Mouse (Mus musculus): ENCODE measurements around the gene Best3.

Gene Best3

DNA sequence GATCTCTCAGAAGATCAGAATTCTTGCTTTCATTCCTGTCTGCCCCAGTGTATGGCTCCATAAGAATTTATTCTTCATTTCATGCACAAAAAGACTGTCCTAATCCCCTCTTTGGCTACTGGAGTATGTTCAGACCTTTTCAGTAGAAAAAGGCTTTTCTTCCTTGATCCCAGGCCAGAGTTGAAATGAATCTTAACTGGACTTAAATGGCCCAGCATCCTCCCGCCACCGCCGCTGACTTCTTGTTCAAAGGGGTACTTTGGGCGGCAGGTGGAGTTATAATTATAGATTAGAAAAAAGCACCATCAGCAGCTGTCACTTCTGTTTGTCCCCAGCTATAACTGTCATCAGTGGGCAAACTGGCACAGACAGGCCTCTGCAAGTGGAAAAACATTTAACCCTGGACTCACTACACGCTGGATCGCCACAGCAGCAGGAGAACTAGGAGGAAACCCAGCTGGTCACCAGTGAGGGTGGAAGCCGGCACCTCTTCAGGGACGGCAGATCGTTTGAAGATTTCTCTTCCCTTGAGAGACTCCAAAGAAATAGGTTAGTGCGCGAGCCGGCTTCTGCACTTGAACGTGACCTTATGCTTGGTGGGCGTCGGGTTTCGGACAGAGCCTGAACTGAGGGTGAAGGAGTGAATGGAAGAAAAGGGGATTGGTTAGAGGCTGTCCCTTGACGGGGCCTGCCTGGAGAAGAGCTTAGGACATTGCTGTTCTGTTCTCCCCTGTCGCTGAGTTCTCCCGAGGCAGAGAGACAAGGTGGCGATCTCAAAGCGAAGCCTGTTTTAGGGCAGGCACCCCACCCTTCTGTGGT lies at the start of gene Best3:
Gene Best3, plus strand, starts transcription at position 51 of the 819 bp plus-strand sequence.
- no peak for DNase-seq (ENCODE audit: low spot score)

DNA sequence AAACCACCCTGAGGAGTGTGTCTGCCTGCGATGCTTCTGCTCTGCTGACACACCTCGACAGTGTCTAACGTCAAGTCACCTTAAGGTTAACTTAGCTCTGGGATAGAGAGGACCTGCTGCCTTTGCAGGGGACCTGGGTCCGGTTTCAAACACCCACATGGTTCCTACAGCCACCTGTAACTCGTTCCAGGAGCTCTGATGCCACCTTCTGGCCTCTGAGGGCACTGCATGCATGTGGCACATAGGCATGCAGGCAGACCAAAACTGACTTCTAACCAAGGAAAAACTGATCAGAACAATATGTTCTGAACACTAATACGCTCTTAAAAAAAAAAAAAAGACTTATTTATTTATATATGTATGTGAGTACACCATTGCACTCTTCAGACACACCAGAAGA lies 43.1 kb upstream of the Best3 start:
- DNase-seq (ENCODE audit: low spot score): peak; percentile 40

DNA sequence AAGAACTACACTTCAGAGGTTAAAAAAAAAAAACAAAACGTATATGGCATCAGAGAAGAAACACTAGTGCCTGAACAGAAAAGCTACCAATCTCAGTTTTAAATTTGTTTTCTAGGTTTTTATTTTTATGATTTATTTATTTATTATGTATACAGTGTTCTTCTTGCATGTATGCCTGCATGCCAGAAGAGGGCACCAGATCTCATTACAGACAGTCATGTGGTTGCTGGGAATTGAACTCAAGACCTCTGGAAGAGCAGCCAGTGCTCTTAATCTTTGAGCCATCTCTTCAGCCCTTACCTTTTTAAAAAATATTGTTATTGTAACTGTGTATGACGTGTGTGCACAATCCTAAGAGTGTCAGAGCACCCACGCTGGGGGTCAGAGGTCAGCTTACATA lies 42.0 kb upstream of the Best3 start:
- DNase-seq (ENCODE audit: low spot score): no peak

DNA sequence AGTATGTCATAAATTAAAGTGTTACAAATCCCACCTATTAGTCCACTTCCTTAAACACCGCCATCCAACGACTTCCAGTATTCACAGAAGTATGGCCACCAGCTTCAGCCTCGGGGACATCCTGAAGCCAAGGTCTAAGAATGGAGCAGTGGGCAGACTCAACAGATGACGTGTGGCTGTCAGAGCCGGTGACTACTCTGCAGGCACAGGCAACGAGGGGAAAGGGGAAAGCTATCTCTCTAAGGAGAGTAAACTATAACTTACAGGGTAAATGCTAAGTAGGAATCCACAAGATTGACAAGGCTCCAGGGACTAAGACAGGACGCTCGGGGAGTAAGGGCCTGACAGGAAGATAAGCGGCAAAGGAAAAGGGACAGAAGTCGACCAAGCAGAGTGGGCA lies 41.2 kb upstream of the Best3 start:
- DNase-seq (ENCODE audit: low spot score): no peak

DNA sequence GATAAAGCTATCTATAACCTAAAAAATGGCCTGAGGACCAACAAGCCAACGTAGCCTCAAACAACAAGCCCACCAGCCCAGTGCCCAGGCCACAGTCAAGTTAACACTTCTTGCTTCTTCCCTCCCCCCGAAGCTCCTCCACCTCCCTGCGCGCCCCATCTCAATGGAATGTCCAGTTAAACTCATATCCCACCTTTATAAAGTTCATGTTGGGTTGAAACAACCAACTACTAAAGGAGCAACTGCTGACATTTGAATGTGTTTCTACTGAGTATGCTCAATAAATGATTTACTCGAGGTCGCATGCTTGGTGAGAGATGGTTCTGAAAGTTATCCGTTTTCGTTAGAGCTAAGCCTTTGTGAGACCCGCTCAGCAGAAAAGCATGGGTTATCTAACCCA lies 37.7 kb upstream of the Best3 start:
- no peak for DNase-seq (ENCODE audit: low spot score)

DNA sequence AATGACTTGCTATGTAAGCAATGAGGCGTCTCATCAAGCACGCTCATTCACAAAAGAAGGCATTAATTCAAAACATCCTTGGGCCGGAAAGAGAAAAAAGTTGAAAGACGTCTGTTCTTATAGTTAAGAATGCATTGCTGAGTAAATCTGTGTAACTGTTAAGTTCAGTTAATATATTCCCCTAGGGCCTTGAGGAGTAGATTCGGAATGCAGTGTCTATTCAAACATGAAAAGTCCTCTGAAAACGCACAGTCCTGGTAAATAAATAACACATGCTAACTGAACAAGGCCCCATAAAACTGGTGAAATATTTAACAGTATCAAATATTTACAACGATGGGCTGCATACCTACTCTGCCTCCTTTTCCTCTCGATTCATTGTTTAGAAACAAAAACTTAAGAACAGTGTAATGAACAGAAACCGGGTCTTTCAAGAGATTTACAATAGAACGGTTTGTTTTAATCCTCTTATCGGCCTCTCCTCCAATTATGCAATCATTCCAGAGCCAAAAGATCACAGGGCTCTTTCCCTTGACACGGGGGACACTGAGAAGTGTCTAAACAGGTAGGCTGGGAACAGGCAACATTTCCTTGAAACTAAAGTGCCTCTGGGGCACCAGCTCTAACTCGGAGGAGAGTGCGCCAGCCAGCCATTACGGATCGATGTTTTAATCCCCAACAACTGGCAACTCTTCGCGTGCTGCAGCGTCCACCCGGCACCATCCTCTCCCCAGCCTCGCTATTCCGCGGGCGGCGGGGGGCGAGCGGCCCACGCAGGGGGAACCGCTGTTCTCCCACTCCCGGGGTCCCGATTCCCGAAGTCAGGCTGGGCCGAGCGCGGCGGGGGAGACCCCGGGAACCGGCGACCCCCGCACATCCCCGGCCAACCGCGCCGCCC lies 36.8 kb upstream of the Best3 start:
- DNase-seq (ENCODE audit: low spot score): peak; percentile 69

- peak; percentile 98 for DNase-seq (ENCODE audit: low spot score)
These were observed 35.9 kb upstream of the Best3 start, which contains the start of gene Rab3ip for GRCm38 (mm10) chr10:116950009-116950769. Gene Rab3ip (minus strand): TSS chr10:116950769.

GRCm38 (mm10) chr10:116950886-116951285 lies 35.2 kb upstream of the Best3 start:
- DNase-seq (ENCODE audit: low spot score): no peak

DNA sequence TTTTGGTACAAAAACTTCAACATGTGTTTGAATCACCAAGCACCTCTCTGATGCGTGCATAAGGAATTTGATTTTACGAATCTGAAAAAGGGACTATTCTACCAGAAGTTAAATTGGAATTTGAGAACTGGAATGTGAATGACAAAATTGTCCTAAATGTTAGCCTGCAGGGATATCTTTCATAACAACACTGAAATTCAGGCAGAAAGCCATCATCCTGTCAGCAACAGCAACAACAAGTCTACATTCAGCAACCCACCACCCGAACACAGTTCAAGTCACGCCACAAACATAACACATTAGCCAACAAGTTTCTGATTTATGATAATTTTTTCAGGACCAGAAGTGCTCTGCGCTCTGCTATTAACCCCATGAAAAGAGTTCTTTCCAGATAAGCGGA lies 30.9 kb upstream of the Best3 start:
- DNase-seq (ENCODE audit: low spot score): no peak

DNA sequence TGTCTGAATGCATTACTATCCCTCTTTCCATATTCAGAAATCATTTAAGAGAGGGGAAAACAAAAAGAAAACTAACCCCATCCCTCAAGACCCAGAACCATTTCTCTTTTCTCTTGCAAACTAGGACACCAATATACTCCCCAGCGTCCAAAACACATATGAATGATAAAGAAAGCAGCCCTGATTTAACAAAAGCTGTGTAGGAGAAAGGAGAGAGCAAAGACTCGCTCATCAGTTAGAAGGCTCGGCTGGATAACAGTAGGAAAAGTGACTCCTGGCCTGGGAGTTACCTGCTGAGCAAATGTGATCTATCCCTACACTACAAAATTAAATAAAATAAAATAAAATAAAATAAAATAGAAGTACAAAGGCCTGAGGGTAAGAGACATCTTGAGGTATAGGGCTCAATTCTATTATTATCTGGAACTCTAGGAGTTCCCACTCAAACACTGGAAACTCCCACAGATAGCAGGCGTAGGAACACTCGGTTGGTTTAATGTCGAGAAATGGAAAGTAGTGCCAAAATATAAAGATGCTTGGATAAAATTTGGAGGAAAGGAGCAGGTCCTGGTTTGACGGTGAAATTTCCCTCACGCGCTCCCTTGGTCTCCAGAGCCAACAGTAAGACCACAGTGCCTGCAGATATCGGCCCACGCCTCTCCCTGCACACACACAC lies 29.5 kb upstream of the Best3 start:
- no peak for DNase-seq (ENCODE audit: low spot score)

- no peak for DNase-seq (ENCODE audit: low spot score)
These were observed 28.1 kb upstream of the Best3 start for GRCm38 (mm10) chr10:116957867-116958551.

DNA sequence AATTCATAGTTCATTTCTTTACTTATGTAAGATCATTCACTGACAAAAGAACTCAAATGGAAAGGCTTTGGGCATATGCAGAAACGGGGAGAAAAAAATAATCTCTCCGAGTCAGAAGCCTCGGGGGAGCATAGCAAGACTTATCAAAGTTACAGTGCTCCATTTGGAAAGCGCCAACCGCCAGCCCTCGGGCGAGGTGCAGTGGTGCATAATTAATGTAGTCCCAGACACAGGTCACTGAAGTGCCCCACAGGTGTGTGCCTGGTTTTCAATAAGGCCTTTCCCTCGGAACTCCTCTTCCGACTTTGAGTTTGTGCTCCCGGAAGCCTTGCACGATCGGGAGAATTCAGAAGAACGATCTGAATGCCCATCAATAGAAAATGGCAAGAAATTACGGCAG lies 24.0 kb upstream of the Best3 start:
- no peak for DNase-seq (ENCODE audit: low spot score)

GRCm38 (mm10) chr10:116962803-116963202 lies 23.3 kb upstream of the Best3 start:
- DNase-seq (ENCODE audit: low spot score): no peak

DNA sequence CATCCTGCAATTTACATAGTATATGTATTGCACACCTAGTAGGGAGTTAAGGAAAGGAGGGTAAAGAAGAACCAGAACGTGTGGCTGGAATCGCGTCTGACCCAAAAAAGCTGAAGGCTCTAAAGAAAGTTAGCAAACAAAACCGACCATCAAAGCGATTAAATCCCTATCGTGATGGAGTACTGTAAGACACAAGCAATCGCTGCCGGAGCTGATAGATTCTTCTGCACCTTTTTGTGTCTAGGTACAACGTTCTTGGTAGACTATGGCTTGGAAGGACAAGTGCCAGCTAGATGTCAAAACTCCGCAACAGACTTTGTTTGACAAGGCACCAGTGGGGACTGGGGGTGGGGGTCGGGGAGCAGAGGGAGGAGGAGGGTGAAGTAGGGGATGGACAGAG lies 22.0 kb upstream of the Best3 start:
- no peak for DNase-seq (ENCODE audit: low spot score)

DNA sequence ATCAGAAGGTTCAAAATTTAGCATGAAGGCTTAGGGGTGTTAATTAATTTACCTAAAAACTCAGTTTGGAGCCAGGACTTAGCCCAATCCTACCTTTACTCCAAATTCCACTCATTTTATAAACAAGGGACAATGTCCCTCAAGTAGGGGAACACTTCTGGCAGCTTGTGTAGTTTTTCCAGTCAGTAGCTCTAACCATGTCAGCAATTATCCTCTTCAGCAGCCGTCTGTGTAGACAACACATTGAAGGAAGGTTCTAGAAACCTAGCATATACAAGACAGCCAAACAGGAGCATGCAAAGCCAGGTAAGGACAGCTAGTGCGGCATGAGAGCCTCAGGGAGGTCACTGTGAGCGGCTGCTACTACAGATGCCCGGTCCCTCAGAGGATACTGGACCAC lies 21.5 kb upstream of the Best3 start:
- DNase-seq (ENCODE audit: low spot score): no peak

- DNase-seq (ENCODE audit: low spot score): no peak
These were observed 20.8 kb upstream of the Best3 start for GRCm38 (mm10) chr10:116965297-116965696.

- DNase-seq (ENCODE audit: low spot score): no peak
These were observed 20.0 kb upstream of the Best3 start for GRCm38 (mm10) chr10:116966065-116966464.

GRCm38 (mm10) chr10:116968741-116969140 lies 17.4 kb upstream of the Best3 start:
- DNase-seq (ENCODE audit: low spot score): no peak

GRCm38 (mm10) chr10:116972509-116972908 lies 13.6 kb upstream of the Best3 start, which contains the start of gene Gm10271:
Gene Gm10271 (minus strand): TSS chr10:116972609.
- no peak for DNase-seq (ENCODE audit: low spot score)

GRCm38 (mm10) chr10:116977455-116977854 lies 8.7 kb upstream of the Best3 start:
- no peak for DNase-seq (ENCODE audit: low spot score)

GRCm38 (mm10) chr10:116977858-116978257 lies 8.3 kb upstream of the Best3 start:
- DNase-seq (ENCODE audit: low spot score): no peak
